Mouse (Mus musculus): ENCODE measurements around the gene Retreg2.

Retreg2 gene

DNA sequence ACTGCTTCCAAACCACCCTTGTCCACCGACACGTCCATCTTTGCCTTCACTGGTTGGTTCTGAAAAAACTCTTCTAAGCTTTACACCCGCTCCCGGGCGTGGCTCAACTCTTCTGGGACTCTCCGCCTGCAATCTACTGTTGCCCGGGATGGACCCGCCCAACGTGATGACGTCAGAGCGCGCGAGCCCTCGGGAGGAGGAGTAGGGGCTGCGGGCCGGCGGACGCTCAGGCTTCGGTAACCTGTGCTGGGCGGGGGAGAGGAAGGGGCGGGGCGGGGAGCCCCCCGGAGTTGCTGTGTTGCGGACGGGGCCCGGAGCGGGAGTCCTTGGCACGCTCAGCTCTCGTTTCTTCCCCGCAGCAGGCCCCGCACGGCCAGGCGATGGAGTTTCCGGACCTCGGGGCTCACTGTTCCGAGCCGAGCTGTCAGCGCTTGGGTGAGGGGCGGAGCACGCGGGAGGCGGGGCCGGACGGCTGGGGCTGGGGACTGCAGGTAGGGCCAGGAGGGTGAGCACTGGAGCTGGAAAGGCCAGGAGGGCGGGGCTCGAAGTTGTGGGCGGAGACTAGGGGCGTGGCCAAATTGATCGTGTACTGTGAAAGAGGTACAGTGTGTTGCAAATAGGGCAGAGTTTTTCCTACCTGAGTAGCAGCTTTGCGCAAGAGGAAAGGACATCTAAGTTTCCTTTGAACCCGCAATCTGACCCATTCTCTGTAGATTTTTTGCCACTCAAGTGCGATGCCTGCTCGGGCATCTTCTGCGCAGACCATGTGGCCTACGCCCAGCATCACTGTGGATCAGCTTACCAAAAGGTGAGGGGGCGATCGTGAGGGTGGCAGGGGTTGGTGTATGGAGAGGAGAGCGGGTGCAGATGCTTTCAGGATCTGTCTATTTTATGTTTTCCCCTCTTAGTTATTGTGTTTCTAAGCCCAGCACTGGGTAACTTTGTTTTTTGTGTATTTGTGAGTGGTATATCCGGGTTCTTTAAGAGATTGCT lies 26.2 kb downstream of the Retreg2 start, which contains the start of gene Zfand2b:
Gene Zfand2b (plus strand): TSS at position 175 of the 993 bp plus-strand sequence.
- DNase-seq = peak; percentile 99

DNA sequence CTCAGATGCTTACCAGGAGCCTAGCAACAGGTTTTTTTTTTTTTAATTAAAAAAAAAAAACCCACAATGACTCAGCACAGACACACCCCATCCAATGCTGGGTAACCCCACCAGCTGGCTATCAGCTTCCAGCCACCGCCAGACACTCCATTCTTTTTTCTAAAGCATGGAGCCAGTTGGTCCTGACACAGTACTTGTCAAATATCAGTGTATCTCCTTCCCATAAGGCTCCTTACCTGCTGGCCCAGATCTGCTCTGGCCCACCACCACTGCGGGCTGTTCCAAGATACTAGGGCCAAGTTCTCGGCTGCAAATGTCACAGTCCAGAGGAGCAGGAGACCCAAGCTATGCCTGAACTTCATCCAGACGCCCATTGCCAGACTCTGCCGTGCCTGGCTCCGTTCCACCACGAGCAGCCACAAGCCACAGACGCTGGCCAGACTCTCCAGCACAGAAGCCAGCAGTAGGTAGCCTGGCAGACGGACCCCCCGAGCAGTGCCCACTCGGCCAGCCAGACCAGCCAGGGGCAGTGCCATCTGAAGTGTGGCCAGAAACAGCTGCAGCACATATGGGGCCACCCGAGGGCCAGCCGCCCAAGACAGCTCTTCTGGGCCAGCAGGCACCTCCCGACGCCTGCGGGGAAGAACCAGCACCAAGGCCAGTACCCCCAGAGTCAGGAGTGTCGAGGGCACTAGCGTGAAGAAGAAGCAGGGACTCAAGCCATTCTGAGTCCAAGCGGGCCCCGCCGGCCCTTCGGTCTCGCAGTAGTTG lies 36.9 kb downstream of the Retreg2 start:
- peak; percentile 65 for DNase-seq

DNA sequence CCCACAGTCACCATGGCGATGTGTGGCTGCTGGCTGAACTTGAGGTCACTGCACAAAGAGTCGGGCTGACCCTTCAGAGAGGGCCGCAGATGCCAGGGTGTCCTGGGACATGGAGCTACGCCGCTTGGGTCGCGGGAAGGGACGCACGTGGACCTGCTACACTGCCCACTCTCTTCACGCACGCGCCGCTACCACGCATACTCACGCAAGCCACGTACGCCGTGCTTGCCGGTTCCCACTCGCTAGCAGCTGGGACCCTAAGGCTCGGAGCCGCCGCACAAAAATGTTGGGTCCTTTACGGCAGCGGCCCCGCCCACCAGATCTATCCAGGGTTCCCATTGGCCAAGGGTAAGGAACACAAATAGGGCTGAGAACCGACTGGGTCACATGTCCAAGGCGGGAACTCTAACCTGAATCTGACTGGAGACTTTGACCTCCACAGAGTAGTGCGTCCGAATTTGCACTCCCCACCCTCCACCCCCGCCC lies 37.6 kb downstream of the Retreg2 start, which contains the start of gene Abcb6:
Gene Abcb6 (minus strand): TSS at position 288 of the 486 bp plus-strand sequence.
- DNase-seq = peak; percentile 95

DNA sequence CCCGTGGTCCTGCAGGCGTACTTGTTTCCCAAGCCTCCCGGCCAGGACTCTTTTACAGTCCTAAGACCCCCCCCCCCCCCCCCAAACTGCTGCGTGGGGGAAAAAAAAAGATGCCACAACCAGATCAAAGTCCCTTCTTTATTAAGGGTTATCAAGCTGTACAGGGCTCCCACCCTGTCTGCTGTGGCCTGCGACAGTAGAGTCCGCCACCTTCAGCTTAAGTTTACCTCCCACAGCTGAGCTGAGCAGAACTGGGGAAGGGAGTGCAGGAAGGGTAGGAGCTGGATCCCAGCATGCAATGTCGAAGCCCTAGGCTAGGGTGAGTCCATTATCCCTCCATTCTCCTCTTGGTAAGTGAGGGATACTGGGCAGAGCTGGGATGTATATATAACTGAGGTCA lies 38.2 kb downstream of the Retreg2 start:
- no peak for DNase-seq

DNA sequence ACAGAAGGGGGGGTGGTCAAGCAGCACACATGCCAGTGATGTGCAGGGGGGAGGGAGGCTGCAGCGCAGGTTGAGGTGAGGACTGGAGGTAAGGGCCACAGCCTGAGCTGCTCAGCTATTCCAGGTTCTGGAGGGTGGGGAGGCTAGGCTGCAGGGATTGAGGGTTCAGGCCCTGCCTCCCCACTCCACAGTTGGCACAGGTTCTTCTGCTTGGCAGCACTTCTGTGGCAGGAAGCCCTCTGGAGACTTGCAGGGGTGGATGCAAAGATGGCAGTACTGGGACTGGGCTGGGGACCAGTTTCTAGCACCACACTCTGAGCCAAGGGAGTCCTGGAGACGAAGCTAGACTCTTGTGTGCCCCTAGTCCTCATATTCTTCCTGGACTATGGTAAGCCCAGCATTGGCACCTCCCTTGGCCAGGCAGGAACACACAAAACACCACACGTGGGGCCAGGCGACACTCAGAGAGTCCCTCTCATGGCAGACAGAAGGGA lies 38.8 kb downstream of the Retreg2 start:
- DNase-seq = no peak

DNA sequence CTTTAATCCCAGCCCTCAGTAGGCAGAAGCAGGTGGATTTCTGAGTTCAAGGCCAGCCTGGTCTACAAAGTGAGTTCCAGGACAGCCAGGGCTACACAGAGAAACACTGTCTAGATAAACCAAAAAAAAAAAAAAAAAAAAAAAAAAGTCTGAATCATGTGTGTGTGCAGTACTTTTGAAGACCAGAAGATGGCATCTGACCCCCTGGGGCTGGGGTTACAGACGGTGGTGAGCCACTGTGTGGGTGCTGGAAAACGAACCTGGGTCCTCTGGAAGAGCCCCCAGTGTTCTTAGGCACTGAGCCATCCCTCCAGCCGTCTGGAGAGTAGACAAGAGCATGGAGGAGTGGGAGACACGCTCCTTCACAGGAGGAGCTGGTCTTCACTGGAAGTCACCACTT lies 39.6 kb downstream of the Retreg2 start:
- no peak for DNase-seq

DNA sequence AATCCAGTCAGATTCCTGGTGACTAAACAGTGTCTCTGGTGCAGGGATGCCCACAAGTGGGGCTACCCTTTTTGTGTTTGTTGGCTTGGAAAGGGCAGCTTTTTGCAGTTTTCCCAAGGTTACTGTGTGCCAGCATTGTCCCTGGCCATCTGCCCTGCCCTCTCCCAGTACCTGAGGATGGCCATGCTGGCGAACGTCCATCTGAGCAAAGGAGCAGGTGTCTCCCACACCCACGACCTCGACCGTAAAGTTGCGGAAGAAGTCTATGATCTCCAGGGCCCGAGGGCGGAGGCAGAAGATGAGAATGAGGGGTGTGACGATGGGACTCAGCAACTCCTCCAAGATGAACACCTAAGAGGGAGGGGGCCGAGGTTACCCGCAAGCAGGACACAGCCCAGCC lies 42.9 kb downstream of the Retreg2 start:
- no peak for DNase-seq

DNA sequence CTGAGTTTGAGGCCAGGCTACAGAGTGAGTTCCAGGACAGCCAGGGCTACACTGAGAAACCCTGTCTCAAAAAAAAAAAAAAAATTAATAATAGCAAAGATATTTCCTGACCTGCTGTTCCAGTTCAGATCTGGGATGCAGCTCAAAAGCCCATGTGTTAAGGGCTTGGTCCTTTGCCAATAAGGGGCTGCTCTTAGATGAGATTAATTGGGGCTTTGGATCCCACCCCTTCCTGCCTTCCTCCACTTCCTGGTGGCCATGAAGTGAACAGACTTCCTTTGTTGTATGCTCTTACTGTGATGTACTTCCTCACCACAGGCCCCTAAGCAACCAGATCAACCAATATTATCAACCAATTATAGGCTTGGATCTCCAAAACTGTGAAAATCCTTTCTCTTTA lies 44.5 kb downstream of the Retreg2 start:
- DNase-seq = no peak

DNA sequence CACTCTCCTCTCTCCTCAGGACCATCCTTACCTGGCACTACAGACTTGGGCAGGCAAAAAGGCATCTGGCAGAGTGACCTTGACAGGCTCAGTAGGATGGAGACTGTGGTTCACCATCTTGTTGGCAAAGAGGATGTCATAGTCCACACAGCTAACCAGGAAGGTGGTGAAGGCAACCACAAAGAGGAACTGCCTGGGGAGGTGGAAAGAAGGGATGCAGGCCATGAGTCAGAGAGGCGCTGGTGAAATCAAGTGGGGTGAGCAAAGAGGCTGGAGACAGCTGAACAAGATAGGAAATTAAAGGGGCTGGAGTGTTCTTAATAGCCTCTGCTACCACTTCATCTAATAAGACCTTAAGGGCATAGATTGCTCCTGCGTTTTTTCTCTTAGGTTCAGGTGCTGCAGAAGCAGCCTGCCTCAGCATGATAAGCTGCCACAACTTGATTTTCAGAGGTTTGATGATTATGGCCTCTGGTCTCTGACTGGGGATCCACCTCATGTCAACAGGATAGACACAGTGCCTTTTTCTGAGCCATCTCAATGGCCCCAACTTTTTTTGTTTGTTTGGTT lies 45.4 kb downstream of the Retreg2 start:
- DNase-seq = no peak

DNA sequence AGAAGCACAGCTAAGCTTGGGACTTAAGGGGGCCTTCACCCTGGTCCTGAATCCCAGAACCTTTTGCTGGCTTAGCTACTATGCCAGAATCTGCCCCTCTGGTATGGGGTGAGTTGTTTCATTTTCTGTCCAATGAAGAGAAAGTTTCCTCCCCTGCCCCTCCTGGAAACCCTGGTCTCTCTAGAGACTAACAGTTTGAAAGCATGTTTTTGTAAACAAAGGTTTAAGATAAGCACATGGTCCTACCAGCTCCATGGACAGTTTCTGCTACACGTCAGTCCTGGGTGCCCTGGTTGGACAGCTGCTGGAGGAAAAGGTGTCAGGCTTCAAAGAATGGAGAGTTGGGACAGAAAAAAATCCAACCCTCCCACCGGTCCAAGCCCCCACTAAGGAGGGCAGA lies 48.0 kb downstream of the Retreg2 start:
- no peak for DNase-seq

DNA sequence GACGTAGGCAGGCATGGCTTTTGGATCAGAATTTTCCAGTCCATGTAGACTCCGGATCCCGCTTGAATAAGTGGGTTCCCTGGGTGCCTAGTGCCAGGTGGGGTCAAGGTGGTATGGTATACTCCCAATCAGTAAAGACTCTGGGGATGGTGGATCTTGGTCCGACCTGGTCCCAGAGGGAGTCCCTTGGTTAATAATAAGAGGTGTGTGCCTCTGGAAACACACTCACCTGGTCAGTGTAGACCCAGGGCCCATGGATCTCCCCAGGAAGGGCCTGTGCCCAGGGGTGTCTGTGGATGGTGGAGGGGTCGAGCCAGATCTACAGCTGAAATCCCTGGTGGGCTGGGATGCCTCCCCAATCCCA lies 48.7 kb downstream of the Retreg2 start:
- DNase-seq = peak; percentile 30

DNA sequence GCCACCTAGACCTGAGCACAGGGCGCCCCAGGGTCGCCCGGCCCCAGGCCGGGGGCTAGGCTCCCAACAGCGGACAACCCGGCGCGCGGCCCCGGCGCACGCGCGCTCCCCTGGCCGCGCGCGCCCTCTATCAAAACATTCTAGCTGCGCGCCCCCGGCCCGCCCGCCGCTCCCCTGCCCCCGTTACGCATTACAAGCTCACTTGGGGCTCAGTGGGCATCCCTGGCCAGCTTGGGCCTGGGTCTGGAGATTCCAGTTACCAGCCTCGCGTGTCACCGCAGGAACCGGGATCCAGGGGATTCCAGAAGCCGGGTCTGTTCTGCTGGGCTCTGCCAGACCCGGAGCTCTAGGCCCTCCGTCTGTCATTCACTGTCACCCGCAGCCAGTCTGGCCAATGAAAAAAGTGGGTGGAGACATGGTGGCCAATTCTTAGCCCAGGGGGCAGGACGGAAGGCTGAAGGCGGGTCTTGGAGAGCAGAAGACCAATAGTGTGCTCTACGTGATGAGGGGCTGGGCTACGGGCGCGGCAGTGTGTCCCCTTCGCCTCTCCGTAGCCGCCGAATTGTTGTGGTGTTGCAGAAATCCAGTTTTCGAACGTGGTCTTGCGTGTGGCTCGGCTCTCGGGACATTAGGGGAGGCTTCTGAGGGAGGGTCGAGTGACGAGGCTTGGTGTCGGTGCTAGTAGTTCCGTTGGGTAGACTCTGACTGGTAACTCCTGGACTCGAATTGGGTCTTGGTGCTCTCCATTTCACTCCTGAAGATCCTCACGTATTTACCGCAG lies 49.2 kb downstream of the Retreg2 start, which contains the start of the genes Ankzf1 and Atg9a:
Gene Ankzf1 (plus strand): TSS at position 530 of the 781 bp plus-strand sequence.
Gene Atg9a (minus strand): TSS at position 575 of the 781 bp plus-strand sequence.
- peak; percentile 99 for DNase-seq

DNA sequence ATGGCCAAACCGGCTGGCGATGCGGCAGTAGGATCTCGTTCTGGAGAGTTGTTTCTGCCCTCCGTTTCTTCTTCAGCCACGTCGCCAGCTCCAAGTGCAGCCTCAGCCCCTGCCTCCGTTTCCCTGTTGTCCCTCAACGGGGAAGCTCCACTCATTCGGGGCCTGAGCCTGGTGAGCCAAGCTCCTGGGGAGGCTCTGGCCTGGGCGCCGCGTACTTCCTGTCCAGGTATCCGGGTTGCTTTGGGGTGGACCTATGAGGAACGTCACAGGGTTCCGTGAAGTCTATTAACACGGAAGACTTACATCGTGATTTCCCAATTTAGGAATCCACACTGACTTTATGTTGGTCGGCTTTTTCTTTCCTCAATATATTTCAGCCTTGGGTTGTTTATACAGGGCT lies 49.9 kb downstream of the Retreg2 start:
- DNase-seq = peak; percentile 70
